Mouse (Mus musculus) forebrain, embryonic 16.5 days (tissue): Measurements from ENCODE around the gene Myl3. TPM values are rescaled to one million over a fixed set of nuclear protein-coding genes. Genes with fewer than 3 reads are reported as not detected.

Source experiments
- ATAC-seq: fragments of 200-750 bp; cut with Nextera tagmentation; 2 replicates; pipeline ENCODE4 v1.8.0; 2017; ENCODE audit warnings: mild to moderate bottlenecking, moderate library complexity
- H3K27ac ChIP-seq: fragments of 300-500 bp; sonication (generic); 2 replicates; pipeline ENCODE4 v1.5.1; 2014; ENCODE audit warnings: low read length, control low read depth
- H3K27me3 ChIP-seq: fragments of 300-500 bp; sonication (generic); replicated peaks from 2 replicates; pipeline ENCODE4 v1.6.1; 2014; ENCODE audit warnings: low read length; ENCODE audit not compliant: control insufficient read depth, insufficient read depth
- H3K36me3 ChIP-seq: fragments of 300-500 bp; sonication (generic); 2 replicates; pipeline ENCODE4 v1.6.1; 2014; ENCODE audit not compliant: control insufficient read depth, insufficient read depth
- H3K4me1 ChIP-seq: fragments of 300-500 bp; sonication (generic); replicated peaks from 2 replicates; pipeline ENCODE4 v1.6.1; 2014; ENCODE audit warnings: low read length; ENCODE audit not compliant: control insufficient read depth, insufficient read depth
- H3K4me2 ChIP-seq: fragments of 300-500 bp; sonication (generic); 2 replicates; pipeline ENCODE4 v1.6.1; 2014; ENCODE audit warnings: mild to moderate bottlenecking, low read length, control low read depth
- H3K4me3 ChIP-seq: fragments of 300-500 bp; sonication (generic); replicated peaks from 2 replicates; pipeline ENCODE4 v1.5.1; 2014; ENCODE audit warnings: mild to moderate bottlenecking, low read length, control low read depth
- H3K9ac ChIP-seq: fragments of 300-500 bp; sonication (generic); replicated peaks from 2 replicates; pipeline ENCODE4 v1.6.1; 2014; ENCODE audit warnings: low read depth, low read length, control low read depth
- H3K9me3 ChIP-seq: fragments of 300-500 bp; sonication (generic); 2 replicates; pipeline ENCODE4 v1.6.1; 2016; ENCODE audit warnings: low read length; ENCODE audit not compliant: control insufficient read depth
- WGBS: fragments of 180-500 bp; shearing (Covaris S2); extraction: QIAGEN DNeasy Blood & Tissue Kit; methylation state at CpG from one replicate; pipeline ENCODE4 v1.1.7; 2014; 5-methylcytosine and 5-hydroxymethylcytosine counted together
- polyA plus RNA-seq: library from polyadenylated mRNA; unstranded; fragments of >200 nt; fragmentation: Nextera tagmentation; extraction: Ambion mirVana; gene quantifications from 2 replicates; pipeline ENCODE4 v1.2.1, GENCODE M21; 2015

Gene Myl3
- polyA plus RNA-seq, 1 experiment from 2014 or later, result 0.39 TPM

DNA sequence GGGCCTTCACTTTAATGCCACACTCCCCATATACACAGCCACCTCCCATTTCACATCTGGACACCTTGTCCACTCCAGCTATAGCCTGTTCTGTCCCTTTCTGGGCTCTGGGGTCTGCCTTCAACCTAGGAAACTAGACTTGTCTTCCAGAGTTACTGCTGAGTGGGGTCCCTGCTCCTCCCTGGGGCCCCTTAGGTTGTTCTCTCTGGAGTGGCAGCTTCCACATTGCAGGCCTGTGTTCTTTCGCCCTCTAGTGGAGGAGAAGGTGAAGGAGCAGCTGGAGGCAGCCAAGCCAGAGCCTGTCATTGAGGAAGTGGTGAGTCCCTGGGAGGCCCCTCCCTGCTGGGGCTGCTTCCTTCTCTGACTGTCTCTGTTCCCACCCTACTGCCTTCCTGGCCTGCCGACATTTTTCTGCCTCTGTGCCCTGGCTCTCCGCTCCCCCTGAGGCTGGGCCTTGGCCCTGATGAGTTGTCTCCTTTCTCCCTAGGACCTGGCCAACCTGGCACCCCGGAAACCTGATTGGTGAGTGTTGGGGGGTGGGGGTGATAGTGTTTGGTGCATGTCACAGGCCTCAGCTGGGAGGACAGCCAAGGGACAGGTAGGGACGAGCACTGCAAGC, 31.9 kb upstream of the Myl3 start:
- Histone ChIP-seq H3K36me3 (no peaks in the 10 kb centered on the region), H3K27me3 (no peaks in the 10 kb centered on the region), H3K4me3 (no peak overlapping the region), H3K27ac (no peak overlapping the region), H3K9me3 (no peaks in the 10 kb centered on the region), H3K4me2 (no peak overlapping the region), H3K9ac (no peak overlapping the region), H3K4me1 (no peaks in the 10 kb centered on the region)
- 53% methylated on average over 5 of the region's 5 CpGs for WGBS
- ATAC-seq, result peak; percentile 90

DNA sequence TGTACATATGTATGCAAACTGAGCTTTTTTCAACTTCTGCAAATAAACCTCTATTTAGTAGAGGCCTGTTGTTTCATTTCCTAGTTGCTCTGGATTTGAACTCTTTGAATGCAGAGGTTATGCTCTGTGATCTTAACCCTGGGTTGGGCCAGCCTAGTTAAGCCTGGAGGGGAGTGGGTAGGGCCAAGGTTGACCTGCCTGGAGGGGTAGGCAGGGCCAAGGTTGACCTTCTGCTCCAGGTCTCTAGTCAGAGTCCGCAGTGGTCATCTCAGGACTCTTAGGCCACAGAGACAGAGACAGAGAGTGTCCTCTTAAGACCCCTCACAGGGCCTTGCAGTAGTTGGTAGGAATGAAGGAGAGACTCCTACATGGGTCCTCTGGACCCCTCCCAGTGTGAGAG, 30.1 kb upstream of the Myl3 start:
- H3K4me1 ChIP-seq, result no peaks in the 10 kb centered on the region
- H3K9ac ChIP-seq, result no peak overlapping the region
- 92% methylated on average over 1 of the region's 1 CpGs for WGBS
- no peaks in the 10 kb centered on the region for H3K27me3 ChIP-seq
- H3K4me2 ChIP-seq, result no peak overlapping the region
- ATAC-seq, result no peak
- H3K4me3 ChIP-seq, result no peak overlapping the region
- H3K27ac ChIP-seq, result no peak overlapping the region; the same call in 1 of the 2 replicates
- H3K36me3 ChIP-seq, result no peaks in the 10 kb centered on the region
- no peaks in the 10 kb centered on the region for H3K9me3 ChIP-seq

DNA sequence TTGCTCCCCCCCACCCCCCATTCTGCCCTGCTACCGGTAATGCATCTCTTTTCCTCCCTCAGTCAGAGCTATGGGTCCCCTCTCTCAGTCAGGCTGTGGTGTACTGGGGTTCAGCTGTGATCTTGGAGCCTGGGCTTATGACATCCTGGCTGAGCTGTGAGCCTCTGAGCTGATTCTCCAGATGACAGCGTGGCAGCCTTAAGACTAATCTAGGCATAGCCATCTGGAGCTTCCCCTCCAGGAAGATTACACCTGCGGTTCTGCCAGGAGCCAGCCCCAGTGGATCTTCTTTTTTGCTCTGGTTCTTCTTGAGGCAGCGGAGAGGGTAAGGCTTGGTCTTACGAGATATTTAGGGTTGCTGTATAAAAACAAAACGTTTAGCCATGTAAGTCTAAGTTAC, 29.7 kb upstream of the Myl3 start:
- WGBS, result 88% methylated on average over 6 of the region's 6 CpGs
- Histone ChIP-seq H3K9me3 (no peaks in the 10 kb centered on the region), H3K36me3 (no peaks in the 10 kb centered on the region), H3K27ac (no peak overlapping the region; the same call in 1 of the 2 replicates), H3K4me3 (no peak overlapping the region), H3K4me1 (no peaks in the 10 kb centered on the region), H3K27me3 (no peaks in the 10 kb centered on the region), H3K9ac (no peak overlapping the region), H3K4me2 (no peak overlapping the region)
- no peak for ATAC-seq

DNA sequence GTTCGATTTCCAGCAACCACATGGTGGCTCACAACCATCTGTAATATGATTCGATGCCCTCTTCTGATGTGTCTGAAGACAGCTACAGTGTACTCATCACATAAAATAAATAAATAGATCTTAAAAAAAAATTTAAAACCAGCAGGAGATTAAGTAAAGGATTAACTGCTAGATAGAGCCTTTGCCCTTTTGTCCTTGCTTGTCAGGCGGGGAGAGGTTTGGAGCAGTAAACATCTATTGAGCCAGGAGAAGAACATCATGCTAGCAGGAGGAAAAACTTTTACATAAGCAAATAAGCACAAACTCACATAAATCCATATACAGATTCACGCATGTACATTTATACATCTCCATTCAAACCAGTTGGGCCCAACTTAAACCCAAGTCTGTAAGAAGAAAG, 29.1 kb upstream of the Myl3 start:
- Histone ChIP-seq H3K36me3 (no peaks in the 10 kb centered on the region), H3K4me1 (no peaks in the 10 kb centered on the region), H3K27ac (no peak overlapping the region), H3K4me3 (no peak overlapping the region), H3K27me3 (no peaks in the 10 kb centered on the region), H3K4me2 (no peak overlapping the region), H3K9ac (no peak overlapping the region), H3K9me3 (no peaks in the 10 kb centered on the region)
- ATAC-seq, result no peak
- 86% methylated on average over 4 of the region's 4 CpGs for WGBS

DNA sequence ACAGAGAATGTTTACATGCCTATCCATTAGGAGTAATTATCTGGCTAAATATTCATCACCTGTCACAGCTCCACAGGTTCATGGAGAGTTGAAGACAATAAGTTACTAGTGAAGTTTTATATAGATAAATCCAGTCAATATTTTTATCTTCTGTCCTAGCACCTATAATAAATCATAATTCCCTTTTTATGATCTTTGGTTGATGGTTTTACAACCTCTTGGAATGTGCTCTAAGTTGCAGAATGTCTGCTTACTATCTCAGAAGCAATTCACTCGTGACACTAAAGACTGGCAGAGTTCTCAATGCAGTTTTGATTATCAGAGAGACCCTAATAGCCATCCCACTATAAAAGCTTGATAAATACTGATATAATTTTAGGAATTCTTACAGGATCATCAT, 28.3 kb upstream of the Myl3 start:
- H3K27me3 ChIP-seq, result no peaks in the 10 kb centered on the region
- no peak overlapping the region for H3K4me2 ChIP-seq
- no peaks in the 10 kb centered on the region for H3K36me3 ChIP-seq
- H3K9ac ChIP-seq, result no peak overlapping the region
- H3K9me3 ChIP-seq, result no peaks in the 10 kb centered on the region
- no peak for ATAC-seq
- no peaks in the 10 kb centered on the region for H3K4me1 ChIP-seq
- 80% methylated on average over 1 of the region's 1 CpGs for WGBS
- no peak overlapping the region for H3K4me3 ChIP-seq
- no peak overlapping the region for H3K27ac ChIP-seq

DNA sequence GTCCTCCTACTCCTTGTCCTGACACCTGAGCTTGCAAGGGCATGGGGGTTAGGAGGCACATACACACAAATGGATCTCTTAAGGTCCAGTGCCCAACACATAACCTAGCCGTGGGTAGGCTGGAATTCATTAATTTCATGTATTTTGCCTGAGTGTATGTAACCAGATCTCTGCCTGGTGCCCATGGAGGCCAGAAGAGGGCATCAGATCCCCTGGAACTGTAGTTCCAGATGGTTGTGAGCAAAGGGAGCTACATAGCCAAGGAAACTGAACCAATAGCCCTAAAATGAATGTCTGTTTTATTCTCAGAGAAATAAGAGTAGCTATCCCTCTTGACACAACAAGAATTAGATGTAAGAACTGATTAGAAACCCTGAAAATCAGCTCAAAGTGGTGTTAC, 26.2 kb upstream of the Myl3 start:
- no peak for ATAC-seq
- H3K27me3 ChIP-seq, result no peaks in the 10 kb centered on the region
- H3K27ac ChIP-seq, result no peak overlapping the region
- H3K9ac ChIP-seq, result no peak overlapping the region
- H3K4me1 ChIP-seq, result no peaks in the 10 kb centered on the region
- 45% methylated on average over 1 of the region's 1 CpGs for WGBS
- no peaks in the 10 kb centered on the region for H3K36me3 ChIP-seq
- H3K9me3 ChIP-seq, result no peaks in the 10 kb centered on the region
- no peak overlapping the region for H3K4me2 ChIP-seq
- no peak overlapping the region for H3K4me3 ChIP-seq

DNA sequence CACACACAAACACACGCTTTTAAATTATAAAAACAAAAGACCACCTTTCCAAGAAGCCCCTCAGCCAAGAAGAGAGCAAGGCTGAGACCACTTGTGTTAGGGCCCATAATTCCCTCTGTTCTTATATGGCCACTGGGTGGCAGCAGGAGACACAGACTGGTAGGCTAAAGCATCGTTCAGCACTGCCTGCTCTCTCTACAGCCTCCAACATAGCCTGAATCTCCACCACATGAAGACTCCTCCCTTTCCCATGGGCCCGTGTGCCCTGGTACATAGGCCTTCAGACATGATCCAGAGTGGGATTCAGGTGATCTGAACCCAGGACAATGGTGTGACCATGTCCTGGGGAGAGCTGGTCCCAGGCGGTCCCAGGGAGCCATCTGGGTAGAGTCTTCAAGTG, 24.9 kb upstream of the Myl3 start:
- peak; percentile 91 for ATAC-seq
- no peaks in the 10 kb centered on the region for H3K4me1 ChIP-seq
- no peak overlapping the region for H3K4me3 ChIP-seq
- H3K9me3 ChIP-seq, result no peaks in the 10 kb centered on the region
- no peak overlapping the region for H3K4me2 ChIP-seq
- H3K9ac ChIP-seq, result no peak overlapping the region
- 24% methylated on average over 4 of the region's 4 CpGs for WGBS
- no peaks in the 10 kb centered on the region for H3K36me3 ChIP-seq
- no peak overlapping the region for H3K27ac ChIP-seq
- no peaks in the 10 kb centered on the region for H3K27me3 ChIP-seq

DNA sequence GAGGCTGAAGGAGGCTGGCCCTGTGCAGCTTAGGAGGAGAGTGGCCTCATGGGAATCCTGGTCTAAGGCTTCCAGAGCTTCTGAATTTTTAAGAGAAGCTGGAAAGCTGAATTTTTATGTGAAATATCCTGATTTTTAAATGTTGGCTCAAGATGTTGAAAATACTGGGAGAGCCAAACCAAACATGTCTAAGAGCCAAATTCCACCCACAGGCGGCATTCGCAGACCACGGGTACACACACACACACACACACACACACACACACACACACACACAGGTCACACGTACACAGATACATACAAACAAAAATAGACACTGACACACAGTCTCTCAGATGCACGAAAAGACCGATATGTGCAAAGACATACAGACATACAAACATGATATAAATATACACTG, 23.6 kb upstream of the Myl3 start:
- no peak overlapping the region for H3K27ac ChIP-seq
- H3K36me3 ChIP-seq, result no peaks in the 10 kb centered on the region
- H3K4me2 ChIP-seq, result no peak overlapping the region
- H3K9ac ChIP-seq, result no peak overlapping the region
- 90% methylated on average over 6 of the region's 6 CpGs for WGBS
- no peak overlapping the region for H3K4me3 ChIP-seq
- no peak for ATAC-seq
- H3K9me3 ChIP-seq, result no peaks in the 10 kb centered on the region
- no peaks in the 10 kb centered on the region for H3K27me3 ChIP-seq
- H3K4me1 ChIP-seq, result no peaks in the 10 kb centered on the region

DNA sequence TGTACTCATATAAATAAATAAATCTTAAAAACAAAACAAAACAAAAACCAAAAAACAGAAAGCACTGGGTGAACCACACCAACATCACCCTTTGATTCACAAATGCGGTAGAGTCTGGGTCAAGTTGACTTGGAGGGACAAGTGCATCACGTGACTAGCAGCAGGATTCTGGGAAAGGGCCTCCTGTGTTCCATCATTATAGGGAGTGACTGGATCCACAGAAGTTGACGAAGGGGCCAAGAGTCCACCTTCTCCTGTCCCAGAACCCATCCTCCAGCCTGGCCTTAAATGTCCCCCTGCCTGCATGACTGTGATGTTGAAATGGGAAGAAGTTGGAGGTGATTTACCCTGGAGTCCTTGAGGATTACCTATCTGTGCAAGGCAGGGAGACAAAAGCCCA, 22.9 kb upstream of the Myl3 start:
- Histone ChIP-seq H3K36me3 (no peaks in the 10 kb centered on the region), H3K27ac (no peak overlapping the region), H3K4me2 (no peak overlapping the region), H3K4me1 (no peaks in the 10 kb centered on the region), H3K27me3 (no peaks in the 10 kb centered on the region), H3K9me3 (no peaks in the 10 kb centered on the region), H3K9ac (no peak overlapping the region), H3K4me3 (no peak overlapping the region)
- 83% methylated on average over 3 of the region's 3 CpGs for WGBS
- no peak for ATAC-seq

DNA sequence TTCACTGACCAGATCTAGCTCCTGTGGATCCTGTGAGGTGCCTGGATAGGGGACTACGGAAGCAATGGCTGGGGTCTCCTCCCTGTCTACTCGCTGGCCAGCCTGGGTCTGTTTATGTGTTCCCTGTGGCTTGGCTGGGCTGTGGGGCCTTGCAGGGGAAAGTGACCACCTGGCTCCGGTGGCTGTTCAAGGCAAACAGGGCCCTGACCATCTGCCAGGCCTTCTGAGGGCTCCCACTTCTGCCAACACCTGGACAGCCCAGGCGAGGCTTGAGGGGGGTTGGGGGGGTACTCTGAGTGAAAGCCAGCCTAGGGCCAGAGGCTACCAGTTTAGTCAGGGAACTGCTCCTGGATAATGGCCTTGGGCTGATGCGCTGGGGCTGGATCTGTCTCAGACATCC, 21.7 kb upstream of the Myl3 start:
- Histone ChIP-seq H3K27ac (no peak overlapping the region), H3K9me3 (no peaks in the 10 kb centered on the region), H3K27me3 (no peaks in the 10 kb centered on the region), H3K4me1 (no peaks in the 10 kb centered on the region), H3K4me3 (no peak overlapping the region), H3K4me2 (no peak overlapping the region), H3K9ac (no peak overlapping the region), H3K36me3 (no peaks in the 10 kb centered on the region)
- no peak for ATAC-seq
- WGBS, result 72% methylated on average over 5 of the region's 5 CpGs
